Mouse (Mus musculus) E14TG2a.4 (cell line): ENCODE measurements around the gene Zfyve16.

Source experiments
- CTCF ChIP-seq: conservative IDR thresholded peaks from 2 replicates; pipeline ENCODE4 v1.5.1; 2014; ENCODE audit warnings: low read length
- NANOG ChIP-seq: IDR thresholded peaks from 2 replicates; pipeline ENCODE4 v1.6.1; 2014; ENCODE audit warnings: borderline replicate concordance, low read length, mixed read lengths
- POU5F1 ChIP-seq: IDR thresholded peaks from 2 replicates; pipeline ENCODE4 v1.6.1; 2014; ENCODE audit warnings: low read length, borderline replicate concordance

GRCm38 (mm10) chr13:92529828-92530720 lies 594 bp downstream of the Zfyve16 start:
- TF ChIP-seq CTCF (no peak), NANOG (no peak), POU5F1 (no peak)
